Mouse (Mus musculus): ENCODE measurements around the gene Dnmt3c.
"Not testable (repeated sequence)": the region's sequence is repeated elsewhere in the genome, so short reads cannot be mapped to it uniquely, and the experiment has no call there.

Dnmt3c gene

GRCm38 (mm10) chr2:153696352-153696751 lies at the start of gene Dnmt3c:
Dnmt3c (plus strand) TSS chr2:153696652.
- no peak for DNase-seq (ENCODE audit: low read depth, low spot score)

- no peak for DNase-seq (ENCODE audit: low read depth, low spot score)
Measured at GRCm38 (mm10) chr2:153648773-153649297, 47.6 kb upstream of the Dnmt3c start.

GRCm38 (mm10) chr2:153649298-153650013 lies 47.0 kb upstream of the Dnmt3c start, which contains the start of gene Dnmt3b:
Dnmt3b (plus strand) TSS chr2:153649450.
- no peak for DNase-seq (ENCODE audit: low read depth, low spot score)

- no peak for DNase-seq (ENCODE audit: low read depth, low spot score)
Measured at GRCm38 (mm10) chr2:153650014-153650687, 46.3 kb upstream of the Dnmt3c start.

- no peak for DNase-seq (ENCODE audit: low read depth, low spot score)
Measured at GRCm38 (mm10) chr2:153651681-153652080, 44.8 kb upstream of the Dnmt3c start.

GRCm38 (mm10) chr2:153657659-153658058 lies 38.8 kb upstream of the Dnmt3c start:
- not testable (repeated sequence) for DNase-seq (ENCODE audit: low read depth, low spot score)

GRCm38 (mm10) chr2:153660616-153661015 lies 35.8 kb upstream of the Dnmt3c start:
- DNase-seq (ENCODE audit: low read depth, low spot score) = no peak

GRCm38 (mm10) chr2:153665401-153665800 lies 31.1 kb upstream of the Dnmt3c start:
- no peak for DNase-seq (ENCODE audit: low read depth, low spot score)

- peak; percentile 43 for DNase-seq (ENCODE audit: low read depth, low spot score)
Measured at GRCm38 (mm10) chr2:153668754-153669376, 27.6 kb upstream of the Dnmt3c start.

- no peak for DNase-seq (ENCODE audit: low read depth, low spot score)
Measured at GRCm38 (mm10) chr2:153670111-153670510, 26.3 kb upstream of the Dnmt3c start.

- DNase-seq (ENCODE audit: low read depth, low spot score) = no peak
Measured at GRCm38 (mm10) chr2:153672619-153673018, 23.8 kb upstream of the Dnmt3c start.

- not testable (repeated sequence) for DNase-seq (ENCODE audit: low read depth, low spot score)
Measured at GRCm38 (mm10) chr2:153675364-153675763, 21.1 kb upstream of the Dnmt3c start.

- no peak for DNase-seq (ENCODE audit: low read depth, low spot score)
Measured at GRCm38 (mm10) chr2:153676944-153677343, 19.5 kb upstream of the Dnmt3c start.

GRCm38 (mm10) chr2:153677550-153677949 lies 18.9 kb upstream of the Dnmt3c start:
- no peak for DNase-seq (ENCODE audit: low read depth, low spot score)

GRCm38 (mm10) chr2:153679959-153680358 lies 16.5 kb upstream of the Dnmt3c start:
- DNase-seq (ENCODE audit: low read depth, low spot score) = no peak

- DNase-seq (ENCODE audit: low read depth, low spot score) = not testable (repeated sequence)
Measured at GRCm38 (mm10) chr2:153693413-153693812, 3.0 kb upstream of the Dnmt3c start.

- no peak for DNase-seq (ENCODE audit: low read depth, low spot score)
Measured at GRCm38 (mm10) chr2:153694462-153695085, 1.9 kb upstream of the Dnmt3c start.

GRCm38 (mm10) chr2:153703389-153703788 lies 6.9 kb downstream of the Dnmt3c start:
- no peak for DNase-seq (ENCODE audit: low read depth, low spot score)

GRCm38 (mm10) chr2:153710701-153711330 lies 14.4 kb downstream of the Dnmt3c start:
- peak; percentile 18 for DNase-seq (ENCODE audit: low read depth, low spot score)

- DNase-seq (ENCODE audit: low read depth, low spot score) = no peak
Measured at GRCm38 (mm10) chr2:153712646-153713091, 16.2 kb downstream of the Dnmt3c start.

- no peak for DNase-seq (ENCODE audit: low read depth, low spot score)
Measured at GRCm38 (mm10) chr2:153713227-153713626, 16.8 kb downstream of the Dnmt3c start.

All from retina, adult 2 months (tissue).